Mouse (Mus musculus) embryonic fibroblast, embryonic 13.5 days (primary cell): ENCODE measurements around the gene Lrsam1.
A peak's percentile ranks its signal among the peaks of the same experiment; 100 is the strongest.

Experiments
- CTCF ChIP-seq: IDR thresholded peaks from 2 replicates; pipeline ENCODE4 v1.5.1; 2011; ENCODE audit warnings: mild to moderate bottlenecking, control low read depth, low read length, moderate library complexity, borderline replicate concordance; ENCODE audit not compliant: insufficient read depth
- POLR2A ChIP-seq: IDR thresholded peaks from 2 replicates; pipeline ENCODE4 v1.6.1; 2011; ENCODE audit warnings: low read depth, mild to moderate bottlenecking, control low read depth, low read length, moderate library complexity

DNA sequence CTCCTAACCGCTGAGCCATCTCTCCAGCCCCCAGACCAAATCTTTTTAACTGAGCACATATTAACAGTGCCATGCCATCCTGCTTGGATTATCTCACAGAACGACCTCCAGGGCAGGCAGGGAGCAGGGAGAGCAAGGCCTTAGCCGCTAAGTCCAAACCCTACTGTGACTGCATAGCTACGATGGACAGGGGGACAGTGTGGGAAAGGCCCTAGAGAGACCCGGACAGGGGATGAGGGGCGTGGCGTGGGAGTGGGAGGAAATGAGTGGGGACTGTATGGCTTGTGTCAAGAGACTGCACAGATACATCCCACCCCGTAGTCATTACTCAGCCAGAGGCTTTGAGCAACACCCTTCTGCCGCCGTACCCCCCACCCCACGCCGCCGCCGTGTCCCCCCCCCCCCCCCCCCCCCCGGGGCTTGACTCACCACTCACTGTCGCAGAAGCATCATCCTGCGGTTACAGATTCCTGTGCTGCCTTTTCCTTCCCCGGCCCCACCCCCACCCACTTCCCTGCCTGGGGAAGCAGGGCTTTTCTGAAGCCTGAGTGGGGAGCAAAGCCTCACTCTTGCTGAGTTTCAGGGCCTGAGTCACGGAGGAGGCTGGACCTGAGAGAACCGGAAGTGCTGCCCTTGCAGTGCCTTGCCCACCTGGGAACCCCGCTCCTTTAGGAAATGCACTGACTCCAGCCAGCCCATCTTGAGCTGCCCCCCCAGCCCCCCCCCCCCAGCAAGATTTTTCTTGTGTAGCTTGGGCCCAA, 79.0 kb downstream of the Lrsam1 start:
- TF ChIP-seq CTCF (no peak), POLR2A (peak; percentile 55; the same call in 1 of the 2 replicates)
